Mouse (Mus musculus) MEL-GATA-1-ER (cell line): ENCODE measurements around the gene Slfn5.
A peak's percentile ranks its signal among the peaks of the same experiment; 100 is the strongest.
"Not testable (repeated sequence)": the region's sequence is repeated elsewhere in the genome, so short reads cannot be mapped to it uniquely, and the experiment has no call there.

Source experiments
- DNase-seq: peaks from one replicate; pipeline ENCODE4 v3.0.0-alpha.2; 2012; ENCODE audit warnings: low read depth; ENCODE audit errors: extremely low read depth

The Slfn5 gene

DNA sequence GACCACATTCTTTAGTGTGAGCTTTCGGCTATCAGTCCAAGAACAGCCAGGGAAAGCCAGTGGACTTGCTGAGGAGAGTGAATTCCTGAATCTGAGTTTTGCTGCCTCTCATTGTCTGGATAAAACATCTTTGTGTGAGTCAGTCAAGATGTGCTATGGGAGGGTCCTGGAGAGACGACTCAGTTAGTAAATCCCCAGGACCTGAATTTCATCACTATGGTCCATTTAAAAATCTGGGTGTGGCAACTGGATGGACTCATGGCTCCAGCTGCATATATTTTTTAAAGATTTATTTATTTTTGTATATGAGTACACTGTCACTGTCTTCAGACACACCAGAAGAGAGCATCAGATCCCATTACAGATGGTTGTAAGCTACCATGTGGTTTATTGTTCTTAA lies 5.5 kb upstream of the Slfn5 start:
- DNase-seq = no peak

DNA sequence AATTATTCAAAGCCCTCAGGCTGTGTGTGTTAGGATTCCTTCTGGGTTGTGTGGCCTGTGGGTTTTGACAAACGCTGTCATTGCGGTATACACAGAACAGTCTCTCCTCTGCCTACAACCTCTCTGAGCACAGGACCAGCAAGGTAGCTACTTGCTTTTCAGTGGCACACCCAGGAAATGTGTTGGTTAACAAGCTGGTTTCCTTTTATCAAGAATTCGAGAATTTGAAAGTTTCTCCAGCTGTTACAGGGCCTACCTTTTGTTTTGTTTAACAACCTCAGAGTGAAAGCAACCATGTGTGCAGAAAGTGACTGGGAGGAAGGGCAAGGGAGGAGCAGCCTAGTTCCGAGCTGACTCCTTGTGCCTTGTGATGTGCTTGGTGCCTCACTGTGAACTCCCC lies 3.7 kb upstream of the Slfn5 start:
- DNase-seq = no peak

DNA sequence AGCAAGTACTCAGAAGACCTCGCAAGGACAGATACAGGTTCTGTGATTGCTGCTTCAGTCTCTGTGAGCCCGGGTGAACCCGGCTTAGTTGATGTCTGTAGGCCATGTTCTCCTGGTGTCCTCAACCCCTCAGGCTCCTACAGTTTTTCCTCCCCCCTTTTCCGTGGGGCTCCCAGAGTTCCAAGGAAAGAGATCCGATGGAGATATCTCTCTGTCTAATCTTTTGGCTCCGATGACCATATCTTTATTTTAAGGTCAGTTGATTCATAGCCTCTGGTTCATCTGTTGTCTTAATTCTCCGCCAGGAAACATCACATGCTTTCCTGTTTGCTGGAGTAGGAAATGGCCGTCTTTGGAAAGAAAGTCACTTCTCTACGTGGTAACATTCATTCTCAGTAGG lies 2.1 kb upstream of the Slfn5 start:
- no peak for DNase-seq

DNA sequence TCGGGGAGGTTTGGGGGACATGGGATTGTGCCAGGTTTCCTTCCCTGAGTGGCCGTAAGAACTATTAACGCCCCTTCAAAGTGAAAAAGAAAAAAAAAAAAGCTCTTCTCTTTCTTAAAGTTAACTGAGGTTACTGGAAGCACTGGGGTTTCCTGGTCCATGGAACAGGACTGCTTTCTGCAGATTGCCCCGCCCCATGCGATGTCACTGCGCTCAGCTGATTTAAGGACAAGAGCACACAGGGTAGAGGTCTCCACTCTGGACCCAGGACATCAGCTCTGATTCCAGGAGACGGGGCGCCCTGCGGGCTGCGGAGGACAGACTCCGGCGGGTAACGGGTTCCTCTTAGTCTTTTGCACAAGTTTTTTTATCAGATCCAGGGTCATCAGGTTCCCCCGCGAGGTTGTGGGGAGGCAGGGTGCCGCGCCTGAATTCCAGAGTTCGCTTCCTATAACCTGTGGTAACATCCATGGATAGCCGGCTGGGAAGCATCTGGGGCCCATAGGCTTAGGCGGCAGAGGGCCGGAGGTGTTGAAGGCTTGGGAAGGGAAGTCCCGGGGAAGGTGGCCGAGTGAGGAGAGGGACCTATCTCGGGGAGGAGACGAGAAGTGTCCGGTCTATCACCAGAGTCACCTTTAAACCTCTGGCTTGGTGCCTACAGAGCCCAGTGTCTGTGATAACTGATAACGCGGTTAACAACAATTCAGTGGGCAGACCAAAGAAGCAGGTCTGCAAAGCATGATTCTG lies 889 bp downstream of the Slfn5 start:
- peak; percentile 57 for DNase-seq

DNA sequence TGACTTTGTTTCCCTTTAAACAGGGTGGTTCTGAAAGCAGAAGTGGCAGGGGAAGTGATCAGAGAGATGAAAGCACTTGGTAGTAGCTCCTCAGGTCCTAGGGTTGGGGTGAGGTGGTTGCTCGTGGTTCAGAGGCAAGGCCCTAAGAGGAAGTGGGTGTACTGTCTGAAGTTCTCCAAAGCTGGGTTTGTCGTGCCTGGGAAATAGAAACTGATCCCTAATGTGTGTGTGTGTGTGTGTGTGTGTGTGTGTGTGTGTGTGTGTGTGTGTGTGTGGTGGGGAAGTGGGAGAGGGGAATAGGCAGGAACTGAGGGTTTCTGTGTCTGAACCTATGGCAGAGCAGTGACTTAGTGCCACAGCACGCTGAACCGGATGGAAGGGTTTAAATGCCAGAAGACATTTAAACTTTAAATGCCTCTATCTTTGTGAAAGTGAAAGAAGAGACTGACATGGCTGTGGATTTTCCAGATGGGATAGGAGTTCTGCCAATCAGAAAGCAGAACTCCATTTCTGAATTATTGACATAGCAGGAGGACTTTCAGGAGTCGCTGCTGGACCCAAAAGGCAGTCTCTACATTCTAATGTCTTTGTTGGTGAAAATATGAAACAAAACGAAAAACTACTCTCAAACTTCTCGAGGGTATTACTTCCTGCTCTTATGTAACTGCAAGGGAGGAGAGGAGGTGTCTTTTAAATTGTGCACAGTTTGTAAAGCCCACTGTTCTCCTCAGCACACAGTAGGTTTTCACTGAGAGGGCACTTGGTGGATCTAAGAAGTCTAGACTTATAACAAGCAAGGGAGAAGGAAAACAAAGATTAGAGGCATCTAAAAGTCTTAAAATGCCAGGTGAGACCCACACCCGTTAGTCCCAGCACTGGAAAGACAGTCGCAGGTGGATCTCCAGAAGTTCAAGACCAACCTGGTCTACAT lies 1.7 kb downstream of the Slfn5 start:
- peak; percentile 89 for DNase-seq

DNA sequence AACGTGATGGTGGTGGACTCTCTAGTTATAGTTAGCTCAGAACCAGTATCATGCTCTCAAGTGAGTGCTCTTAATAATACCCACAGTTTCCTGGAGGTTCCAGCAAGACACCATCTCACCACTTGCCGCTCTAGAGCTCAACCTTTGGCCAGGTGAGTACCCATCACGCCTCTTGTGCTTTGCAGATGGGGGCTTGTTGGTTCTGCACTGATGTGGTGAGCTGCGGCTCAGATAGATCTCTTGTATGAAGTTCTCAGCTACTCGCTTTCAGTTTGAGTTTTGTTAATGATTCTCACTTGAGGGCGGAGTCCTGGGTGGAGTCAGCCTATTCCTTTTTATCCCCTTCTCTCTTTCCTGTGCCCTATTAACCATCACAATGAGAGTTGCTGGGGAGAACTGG lies 3.5 kb downstream of the Slfn5 start:
- DNase-seq = no peak

DNA sequence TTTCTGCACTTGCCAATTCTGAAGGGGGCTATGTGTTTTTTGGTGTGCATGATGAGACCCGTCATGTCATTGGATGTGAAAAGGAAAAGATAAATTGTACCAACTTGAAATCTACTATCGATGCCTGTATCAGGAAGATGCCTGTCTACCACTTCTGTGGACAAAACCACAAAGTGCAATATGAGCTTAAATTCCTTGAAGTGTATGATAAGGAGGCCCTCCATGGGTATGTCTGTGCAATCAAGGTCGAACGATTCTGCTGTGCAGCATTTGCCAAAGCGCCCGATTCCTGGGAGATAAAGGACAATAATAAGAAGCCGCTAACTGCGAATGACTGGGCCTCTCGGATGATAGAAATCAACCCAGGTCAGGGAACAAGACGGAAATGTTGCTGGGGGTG lies 5.8 kb downstream of the Slfn5 start:
- no peak for DNase-seq

DNA sequence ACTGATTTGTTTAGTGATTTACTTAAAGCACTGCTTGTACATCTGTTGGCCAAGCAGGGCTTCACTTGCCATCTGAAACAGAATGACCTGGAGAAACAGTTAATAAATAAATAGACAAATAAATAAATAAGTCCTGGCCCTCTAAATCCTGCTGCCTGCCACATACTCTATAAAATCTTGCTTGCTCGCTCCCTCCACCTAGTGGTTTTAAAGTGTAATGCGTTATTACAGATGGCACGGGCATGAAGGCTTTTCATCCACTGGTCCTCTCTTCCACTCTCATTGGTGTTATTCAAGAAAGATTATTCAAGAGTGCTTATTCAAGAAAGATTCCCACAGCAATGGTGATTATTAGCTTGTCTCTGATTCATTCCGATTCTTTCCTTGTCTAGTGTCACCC lies 8.5 kb downstream of the Slfn5 start:
- peak; percentile 24 for DNase-seq

DNA sequence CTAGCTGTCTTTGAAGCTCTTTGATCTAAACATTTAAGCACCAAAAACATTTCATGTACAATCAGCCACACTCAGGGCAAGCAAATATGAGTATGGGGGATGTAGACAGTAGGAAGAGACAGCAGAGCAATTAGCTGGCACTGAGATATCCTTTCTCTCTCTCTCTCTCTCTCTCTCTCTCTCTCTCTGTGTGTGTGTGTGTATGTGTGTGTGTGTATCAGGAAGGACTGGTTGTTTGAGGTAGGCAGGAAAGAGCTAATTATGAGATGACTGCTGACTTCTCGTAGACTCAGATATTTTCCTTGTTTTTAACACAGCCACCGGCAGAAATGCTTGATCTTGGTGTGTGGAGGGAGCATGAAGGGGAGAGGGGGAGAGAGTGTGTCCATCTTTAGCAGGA lies 10.6 kb downstream of the Slfn5 start:
- DNase-seq = no peak

DNA sequence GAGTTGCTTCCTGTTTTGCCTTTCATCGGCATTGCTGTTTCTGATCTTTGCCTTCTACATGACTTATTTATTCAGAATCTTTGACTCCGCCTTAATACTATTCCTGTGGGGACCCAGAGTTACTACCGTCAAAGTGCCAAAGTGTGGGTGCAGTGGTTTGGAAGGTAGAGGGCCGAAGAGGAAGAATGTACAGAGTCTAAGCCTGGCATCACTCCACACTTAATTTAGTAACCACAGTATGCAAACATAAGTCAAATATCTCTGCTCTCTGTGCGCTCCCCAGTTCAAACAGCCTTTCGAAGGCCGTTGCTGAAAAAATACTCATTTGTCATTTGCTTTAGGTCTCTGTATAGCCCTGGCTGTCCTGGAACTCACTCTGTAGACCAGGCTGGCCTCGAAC lies 11.1 kb downstream of the Slfn5 start:
- no peak for DNase-seq

DNA sequence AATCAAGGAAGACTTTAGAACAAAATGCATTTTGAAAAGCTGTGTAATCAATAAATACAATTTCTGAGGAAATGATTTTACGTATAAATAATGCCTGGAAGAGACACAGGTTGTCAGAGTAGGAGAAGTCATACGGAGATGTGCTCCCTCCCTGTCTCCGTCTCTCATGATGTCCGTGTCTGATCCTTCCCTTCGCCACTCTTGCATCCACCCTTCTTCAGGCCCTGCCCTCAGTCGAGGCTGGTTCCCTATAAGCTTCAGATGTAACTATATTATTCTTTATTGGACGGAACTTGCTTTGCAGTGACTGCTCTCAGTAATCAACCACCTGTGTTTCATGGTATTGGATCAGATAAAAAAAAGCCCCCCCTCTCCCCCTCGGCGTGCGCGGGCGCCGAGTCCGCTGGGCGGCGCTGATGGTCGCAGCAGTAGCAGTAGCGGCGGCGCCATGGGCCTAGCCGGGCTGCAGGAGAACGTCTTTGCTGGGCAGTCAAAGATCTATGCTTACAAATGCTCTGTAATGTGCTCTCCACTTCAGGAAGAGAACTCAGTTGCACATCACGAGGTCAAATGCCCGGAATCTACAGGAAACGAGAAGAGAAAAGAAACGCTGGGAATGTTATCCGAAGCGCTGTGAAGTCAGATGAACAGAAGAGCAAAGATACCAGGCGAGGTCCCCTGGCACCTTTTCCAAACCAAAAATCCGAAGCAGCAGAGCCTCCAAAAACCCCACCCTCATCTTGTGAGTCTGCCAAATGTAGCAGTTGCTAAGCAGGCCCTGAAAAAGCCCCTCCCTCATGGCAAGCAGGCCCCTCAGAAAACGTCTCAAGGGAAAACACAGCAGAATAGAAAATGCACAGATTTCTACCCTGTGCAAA lies 19.8 kb downstream of the Slfn5 start:
- DNase-seq = no peak

DNA sequence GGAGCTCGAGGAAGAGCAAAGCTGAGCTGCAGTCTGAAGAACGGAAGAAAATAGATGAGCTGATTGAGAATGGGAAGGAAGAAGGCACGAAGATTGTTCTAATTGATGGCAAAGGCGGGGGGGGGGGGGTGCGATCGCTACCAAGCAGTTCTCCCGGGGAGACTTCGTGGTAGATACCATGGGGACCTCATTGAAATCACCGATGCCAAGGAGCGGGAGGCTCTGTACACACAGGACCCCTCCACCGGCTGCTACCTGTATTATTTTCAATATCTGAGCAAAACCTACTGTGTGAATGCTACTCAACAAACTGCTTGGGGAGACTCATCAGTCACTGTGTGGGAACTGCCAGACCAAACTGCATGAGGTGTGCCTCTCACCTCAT lies 20.4 kb downstream of the Slfn5 start:
- no peak for DNase-seq

DNA sequence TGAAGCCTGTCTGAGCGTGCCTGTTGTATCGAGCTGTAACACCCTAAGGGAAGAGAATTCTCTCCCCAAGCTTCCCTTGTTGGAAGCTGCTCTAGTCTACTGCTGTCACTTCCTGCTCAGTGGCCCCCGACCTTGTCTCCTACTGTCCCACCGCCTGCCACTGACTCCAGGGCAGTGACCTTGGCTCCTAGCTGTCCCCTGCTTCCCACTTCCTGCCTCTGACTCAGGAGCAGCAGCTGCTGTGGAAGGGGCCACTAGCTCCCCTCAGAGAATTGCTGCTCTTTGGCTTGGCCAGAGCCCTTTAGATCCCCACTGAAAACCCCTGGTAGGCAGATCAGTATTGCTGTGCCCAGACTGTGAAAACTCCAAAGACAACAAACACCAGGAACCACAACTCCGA lies 22.8 kb downstream of the Slfn5 start:
- DNase-seq = no peak

DNA sequence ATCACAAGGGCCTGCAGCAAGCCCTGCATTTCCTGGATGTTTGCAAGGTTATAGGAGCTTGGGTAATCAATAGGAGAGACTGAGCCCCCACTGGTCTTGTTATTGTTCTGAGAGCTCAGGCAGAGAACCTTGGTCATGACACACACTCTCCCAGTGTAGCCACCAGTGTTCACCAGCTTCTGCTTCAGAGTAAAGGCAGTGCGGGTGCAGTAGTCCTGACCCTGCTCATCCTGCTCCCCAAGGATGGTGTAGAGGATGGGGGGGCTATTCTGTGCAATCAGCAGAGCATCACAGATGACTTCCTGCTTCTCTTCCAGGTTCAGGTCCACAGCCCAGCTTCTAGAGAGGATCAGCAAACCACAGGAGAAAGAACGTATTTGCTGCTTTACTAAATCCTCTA lies 31.3 kb downstream of the Slfn5 start:
- not testable (repeated sequence) for DNase-seq

DNA sequence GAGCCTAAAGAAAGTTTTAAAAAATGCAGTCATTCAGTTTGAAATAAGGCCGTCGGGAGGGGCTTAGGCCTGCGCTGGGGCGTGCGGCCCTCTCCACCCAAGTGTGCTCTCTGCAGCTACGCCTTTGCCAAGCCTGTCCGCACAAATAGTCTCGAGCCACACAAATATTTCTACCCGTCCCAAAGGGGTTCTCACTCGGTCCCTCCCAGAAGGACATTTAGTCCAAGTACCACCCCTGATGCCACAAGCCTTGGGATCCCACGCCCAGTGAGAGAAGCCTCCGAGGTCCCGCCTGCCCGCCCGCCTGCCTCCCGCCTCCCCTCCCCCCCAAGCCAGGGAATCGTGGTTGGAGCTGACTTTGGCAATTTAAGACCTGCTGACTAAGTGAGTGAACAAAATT lies 32.0 kb downstream of the Slfn5 start:
- DNase-seq = no peak

DNA sequence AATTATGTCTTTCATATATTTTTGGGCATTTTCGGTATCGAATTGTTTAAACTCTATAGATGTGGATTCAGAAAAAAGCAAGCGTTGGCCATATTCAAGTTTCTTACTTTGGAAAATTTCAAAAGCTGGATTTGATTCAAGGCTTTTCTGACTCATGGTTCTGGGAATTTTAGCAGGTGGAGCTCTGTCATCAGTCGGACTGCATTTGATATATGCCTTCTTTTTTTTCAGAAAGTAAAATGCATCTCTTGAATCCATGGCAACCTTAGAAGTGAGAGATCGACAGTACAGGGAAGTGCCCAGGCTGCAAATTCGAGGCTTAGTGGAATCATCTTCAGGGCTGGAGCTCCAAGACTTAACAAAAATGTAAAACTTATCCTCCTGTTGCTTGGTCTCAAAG lies 36.5 kb downstream of the Slfn5 start:
- DNase-seq = no peak

DNA sequence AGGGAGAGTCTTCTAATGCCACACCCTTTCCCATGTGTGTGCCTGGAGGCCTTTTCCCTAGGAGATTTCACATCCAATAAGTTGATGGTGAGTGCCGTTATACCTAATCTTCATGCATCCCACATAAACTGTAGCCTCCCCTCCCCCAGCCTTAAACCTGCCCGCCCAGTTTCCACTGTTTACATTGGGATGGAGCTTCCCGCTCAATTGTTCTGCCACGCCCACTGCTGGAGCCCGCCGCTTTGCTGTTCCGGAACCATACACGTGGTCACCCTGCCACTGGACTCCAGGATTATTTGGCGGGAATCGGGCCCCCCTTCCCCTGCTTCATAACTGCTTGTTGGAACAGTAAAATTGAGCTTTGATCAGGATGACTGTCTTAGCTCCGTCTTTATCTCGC lies 38.2 kb downstream of the Slfn5 start:
- no peak for DNase-seq

DNA sequence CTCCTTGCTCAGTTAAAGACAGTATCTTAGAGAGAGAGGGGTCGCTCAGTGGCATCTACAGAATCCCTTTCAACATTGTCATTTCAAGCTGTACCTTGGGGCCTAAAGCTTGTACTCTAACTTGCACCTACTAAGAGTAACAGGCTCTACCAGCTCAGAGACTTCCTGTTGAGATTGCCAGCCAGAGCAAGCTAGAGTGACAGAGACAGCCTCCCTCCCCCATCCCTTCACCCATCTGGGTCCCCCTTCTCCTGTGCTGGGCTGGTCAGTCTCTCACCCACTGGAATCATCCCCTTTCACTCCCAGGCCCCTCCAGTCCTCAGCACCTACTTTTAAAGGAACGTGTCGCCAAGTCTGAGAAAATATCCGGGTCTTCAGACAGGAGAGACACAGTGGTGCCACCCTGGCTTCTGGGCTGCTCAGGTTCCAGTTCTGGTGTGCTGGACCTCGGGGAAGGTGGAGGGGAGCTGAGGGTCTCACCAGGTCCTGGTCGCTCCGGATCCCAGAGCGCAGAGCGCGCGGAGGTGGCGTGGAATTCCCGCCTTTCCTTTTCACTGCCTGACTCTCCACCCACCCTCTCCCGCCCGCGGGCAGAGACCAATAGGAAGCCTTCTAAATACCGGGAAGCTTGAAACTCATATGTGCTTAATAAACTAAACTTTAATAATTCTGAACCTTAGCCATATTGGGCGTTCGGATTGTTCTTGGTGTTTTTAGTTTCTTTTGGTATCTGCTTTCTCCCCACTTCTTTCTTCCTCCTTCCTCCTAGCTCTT lies 39.6 kb downstream of the Slfn5 start:
- not testable (repeated sequence) for DNase-seq

DNA sequence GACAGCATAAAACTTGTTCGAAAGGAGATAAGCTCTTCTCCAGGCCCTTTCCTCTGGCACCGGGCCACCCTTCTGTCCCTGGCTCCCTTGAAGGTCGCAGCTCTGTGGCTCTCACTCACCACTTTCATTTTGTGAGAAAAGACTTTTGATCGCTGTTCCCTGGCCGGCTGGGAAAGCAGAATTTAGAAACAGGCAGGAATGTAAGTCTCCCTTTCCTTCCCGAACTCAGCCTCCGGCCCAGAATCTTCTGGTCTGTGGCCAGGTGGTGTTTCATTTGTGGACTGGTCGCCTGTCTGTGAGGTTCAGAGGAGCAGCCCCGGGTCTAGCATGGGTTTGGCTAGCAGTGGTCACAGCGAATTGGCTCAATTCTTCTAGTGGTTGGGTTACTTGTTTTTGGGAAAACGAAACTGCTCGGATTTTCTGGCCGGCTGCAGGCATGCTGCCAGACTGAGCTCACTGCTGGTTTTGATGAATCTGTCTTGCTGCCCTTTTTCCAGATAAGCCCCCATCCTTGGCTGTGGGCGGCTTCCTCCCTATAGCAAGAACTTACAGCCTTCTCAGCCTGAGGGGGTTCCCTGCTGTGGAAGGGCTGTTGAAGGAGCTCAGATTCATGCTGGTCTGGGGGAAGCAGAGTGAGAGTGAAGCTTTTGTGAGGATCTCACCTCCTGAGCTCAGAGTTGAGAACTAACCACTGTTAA lies 40.5 kb downstream of the Slfn5 start, which contains the start of gene Slfn9:
Gene Slfn9 (minus strand): TSS at position 362 of the 698 bp plus-strand sequence.
- no peak for DNase-seq

DNA sequence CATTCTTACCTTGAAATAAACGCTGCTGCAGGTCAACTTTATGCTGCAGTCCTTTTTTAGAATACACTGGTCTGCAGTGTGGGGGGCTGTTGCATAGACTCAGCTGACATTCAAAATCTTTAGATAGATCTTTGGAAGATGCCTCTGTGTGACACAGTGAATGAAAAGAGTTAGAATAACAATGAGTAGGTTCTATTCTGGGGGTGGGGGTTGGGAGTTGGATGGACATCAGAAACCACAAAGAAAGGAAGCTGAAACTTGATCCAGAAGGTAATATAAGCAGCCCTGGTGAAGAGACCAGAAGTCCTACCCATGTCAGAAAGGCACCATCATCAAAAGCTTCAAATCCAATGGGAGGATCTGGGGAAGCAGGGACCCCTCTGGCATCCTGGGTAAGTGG lies 62.2 kb downstream of the Slfn5 start:
- DNase-seq = no peak
